Mouse (Mus musculus): ENCODE results near the gene A730071L15Rik.

The A730071L15Rik gene

DNA sequence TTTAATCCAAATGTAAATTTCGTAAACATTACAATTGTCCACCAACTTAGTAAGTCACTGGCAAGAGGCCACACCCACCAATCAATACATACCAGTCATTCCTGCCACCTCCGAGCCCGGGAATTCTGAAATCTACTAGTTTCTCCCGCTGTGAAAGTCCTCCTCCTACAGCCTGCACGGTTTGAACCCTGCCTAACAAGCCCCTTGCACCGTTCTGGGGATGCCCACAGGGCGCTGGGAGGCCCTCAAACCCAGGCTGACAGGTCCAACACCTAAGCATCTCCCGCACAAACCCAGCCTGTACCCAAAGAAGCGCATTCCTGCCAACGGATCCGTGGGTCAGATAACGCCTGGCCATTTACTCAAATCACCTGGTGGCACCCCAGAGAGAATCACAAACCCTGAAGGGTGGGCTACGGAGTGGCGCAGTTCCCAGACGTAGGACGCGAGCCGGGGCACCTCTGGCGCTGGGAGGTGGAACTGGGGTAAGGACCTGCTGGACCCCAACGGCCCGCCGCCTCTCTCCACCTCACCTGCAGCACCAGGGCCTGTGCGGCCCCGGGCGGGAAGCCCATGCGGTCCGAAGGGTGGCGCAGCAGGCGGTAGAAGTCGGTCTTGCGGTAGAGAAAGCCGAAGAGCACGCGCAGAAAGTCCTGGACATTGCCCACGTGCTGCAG lies at the start of gene A730071L15Rik:
Gene A730071L15Rik, plus strand, starts transcription at position 620 of the 677 bp plus-strand sequence.
- no peak for DNase-seq (ENCODE audit: low read depth, low spot score)

DNA sequence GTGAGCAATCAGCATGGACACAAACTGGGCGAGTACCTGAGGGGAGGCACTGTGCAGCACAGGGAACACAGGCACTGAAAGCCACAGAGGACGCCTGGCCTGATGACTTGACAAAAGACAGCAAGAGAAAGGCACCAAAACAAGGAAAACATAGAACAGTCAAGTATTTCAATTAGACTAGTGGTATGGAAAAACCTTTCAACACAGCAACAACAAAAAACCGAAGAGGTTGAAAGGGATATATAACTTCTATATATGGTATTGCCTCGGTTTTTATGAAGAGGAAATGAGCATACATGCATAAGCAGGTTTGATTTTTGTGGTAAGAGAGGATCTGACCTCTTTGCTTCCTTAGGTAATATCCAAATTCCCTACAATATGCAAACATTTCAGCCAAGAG lies 47.0 kb upstream of the A730071L15Rik start:
- no peak for DNase-seq (ENCODE audit: low read depth, low spot score)

DNA sequence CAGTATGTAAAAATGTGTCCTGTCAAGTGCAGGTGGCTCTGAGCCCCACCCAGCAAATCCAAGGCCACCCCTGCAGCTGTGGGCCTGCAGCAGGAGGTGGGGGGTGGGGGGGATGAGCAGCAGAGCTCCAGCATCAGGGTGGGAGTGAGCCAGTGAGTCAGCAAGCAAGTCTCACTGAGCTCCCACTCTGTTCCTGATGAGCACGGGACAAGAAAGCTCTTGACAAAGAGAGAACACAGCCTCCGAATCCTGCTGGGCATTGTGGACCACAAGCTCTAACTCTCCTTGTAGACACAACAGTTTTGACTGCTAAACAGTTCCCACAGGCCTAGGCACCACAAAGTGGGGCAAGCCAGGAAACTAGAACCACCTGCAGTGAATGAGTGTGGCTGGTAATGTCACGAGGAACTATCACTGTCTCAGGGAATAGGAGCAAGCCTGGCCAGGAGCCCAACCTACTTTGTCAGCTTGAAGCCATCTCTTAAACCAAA lies 45.6 kb upstream of the A730071L15Rik start:
- DNase-seq (ENCODE audit: low read depth, low spot score): no peak

DNA sequence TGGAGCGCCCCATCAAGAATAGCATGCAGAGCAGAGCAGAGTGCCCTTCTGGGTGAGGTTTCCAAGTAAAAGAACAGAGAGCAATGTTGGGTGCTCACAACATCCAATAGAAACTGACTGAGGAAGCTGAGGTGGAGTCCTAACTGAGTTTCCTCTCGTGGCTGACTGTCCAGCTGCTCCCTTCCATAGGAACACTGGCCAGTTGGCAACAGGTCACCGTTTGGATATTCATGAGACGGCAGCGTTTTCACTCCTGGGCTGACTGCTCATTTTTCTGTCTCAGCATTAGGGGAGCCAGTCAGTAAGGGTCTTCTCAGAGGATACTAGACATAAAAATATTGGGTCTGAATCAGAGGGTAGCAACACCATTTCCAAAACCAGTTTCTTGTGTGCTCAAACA lies 43.2 kb upstream of the A730071L15Rik start:
- DNase-seq (ENCODE audit: low read depth, low spot score): no peak

DNA sequence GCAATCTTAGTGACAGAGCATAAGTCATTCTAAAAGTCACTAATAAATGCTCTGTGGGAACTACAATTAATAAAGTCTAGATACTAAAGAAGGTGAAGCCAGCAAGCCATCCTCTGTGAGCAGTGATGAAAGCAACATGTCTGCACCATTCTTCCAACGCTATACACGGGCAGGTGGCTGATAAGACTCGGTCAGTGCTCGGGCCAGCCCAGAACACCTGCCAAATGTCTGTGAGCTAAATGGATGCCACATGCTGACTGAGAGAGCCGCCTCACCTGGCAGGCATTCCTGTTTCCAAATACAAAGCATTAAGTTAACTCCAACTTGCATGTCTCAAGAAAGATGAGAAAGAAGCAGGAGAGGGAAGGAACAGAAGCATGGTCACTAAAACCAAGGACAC lies 42.7 kb upstream of the A730071L15Rik start:
- no peak for DNase-seq (ENCODE audit: low read depth, low spot score)

DNA sequence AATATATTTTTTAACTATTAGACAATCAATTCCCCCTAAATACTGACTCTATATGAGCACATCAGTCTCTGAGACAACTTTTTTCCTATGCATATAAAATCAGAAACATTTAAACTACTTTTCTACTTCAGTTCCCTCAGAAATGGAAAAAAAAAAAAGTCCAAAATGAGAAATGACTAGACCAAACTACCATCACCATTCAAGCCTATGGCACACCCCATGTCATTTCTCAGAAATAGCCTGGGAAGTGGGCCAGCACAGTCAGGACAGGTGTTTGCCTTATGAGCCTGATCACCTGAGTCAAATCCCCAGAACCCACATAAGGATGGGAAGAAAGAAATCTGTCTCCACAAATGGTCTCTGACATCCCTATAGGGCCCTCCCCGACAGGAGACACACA lies 41.3 kb upstream of the A730071L15Rik start:
- no peak for DNase-seq (ENCODE audit: low read depth, low spot score)

DNA sequence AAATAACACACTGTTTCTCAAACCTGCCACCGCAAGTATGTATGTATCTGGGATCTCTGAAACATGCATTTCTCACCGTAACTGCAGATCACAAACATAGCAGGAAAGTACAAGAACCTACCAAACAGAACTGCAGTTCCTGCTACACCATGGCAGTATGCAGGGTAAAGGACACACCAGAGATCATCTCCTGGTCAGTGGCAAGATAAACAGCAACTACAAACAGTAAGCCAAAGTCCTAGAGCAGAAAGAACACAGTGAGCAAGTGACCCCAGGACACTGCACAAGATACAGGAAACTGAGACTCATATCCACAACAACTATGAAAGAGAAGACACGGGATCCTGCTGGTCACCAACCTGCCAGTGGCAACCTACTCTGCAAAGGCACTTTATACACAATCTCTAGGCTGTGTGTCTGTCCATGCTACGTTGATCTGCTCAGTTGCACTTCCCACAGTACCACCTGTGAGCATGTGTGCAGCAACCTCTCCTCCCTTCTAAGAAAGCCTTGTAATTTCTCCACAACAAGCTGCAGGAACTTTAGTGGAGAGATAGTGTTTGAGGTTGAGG lies 40.0 kb upstream of the A730071L15Rik start:
- no peak for DNase-seq (ENCODE audit: low read depth, low spot score)

DNA sequence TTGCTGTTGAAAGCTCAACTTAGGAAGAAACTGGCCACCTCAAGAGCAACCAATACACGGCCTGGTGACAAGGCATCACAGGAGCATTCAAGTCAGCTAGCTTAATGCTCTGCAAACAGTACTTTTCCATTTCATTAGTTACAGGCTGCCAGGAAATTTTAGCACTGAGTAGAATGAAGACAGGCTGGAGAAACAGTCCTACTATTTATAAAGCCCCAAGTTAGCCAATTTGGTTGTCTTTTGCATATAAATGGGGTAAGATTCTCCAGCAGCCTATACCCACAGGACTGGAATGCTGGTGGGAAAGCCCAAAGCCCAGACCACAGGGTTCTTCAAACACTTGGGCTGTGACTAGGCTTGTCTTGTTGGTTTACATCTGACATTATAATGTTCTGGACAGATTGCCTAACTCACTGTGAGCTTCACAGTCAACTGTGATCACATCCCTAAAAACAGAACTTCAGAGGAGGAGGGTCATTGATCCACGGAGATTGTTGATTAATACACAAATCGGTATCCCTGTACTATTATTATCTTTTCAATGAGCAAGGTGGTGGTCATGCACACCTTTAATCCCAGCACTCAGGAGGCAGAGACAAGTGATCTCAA lies 39.1 kb upstream of the A730071L15Rik start:
- DNase-seq (ENCODE audit: low read depth, low spot score): no peak

DNA sequence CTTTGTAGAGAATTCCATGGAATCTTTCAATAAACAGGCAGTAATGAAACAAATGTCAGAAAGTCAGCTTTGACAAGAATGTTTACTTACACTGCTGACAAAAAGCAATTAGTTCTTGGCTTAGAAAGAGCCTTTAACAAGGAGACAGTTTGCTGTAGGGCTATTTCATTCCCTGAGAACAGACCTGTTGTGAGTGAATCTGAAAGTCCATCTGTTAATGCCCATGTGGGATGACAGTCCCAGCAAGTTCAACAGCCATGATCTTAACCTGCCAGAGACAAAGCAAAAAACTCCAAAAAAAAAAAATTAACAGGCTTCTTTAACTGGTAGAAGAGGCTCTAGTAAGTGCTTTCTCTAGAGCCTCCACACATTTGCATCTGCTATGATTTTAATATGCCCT lies 38.3 kb upstream of the A730071L15Rik start:
- no peak for DNase-seq (ENCODE audit: low read depth, low spot score)

DNA sequence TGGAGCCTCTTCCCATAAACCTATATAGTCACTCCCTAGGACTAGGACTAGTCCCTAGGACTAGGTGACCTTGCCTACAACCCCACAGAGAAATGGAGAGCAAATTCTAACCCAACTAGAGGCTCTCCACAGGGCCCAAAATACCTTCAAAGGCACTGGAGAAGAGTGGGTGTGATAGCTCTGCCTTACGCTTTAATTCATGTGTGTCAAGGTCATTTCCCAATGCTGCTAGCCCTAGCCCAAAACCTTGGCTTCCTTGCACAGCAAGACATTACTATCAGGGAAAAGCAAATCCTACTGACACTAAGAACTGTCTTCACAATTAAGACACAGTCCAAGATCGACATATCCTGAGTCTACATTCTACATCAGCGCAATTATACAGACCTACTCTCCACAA lies 36.8 kb upstream of the A730071L15Rik start:
- no peak for DNase-seq (ENCODE audit: low read depth, low spot score)

DNA sequence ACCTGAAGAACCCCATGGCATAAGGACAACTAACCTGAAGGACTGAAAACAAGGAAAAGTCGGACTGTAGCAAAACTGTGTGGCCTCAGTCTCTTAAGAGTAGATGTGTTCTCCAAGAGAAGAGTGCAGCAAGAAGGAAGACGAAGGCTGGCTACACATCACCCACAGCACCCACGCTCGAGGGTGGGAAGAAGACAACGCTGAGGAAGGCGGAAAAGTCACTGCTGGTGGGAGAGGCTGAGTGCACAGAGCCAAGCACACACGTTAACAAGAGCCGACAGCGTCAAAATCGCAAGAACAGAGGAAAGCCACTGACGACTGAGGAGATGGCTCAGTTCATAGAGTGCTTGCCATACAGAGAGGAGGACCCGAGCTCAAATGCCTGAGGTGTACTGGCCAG lies 36.1 kb upstream of the A730071L15Rik start:
- DNase-seq (ENCODE audit: low read depth, low spot score): no peak

DNA sequence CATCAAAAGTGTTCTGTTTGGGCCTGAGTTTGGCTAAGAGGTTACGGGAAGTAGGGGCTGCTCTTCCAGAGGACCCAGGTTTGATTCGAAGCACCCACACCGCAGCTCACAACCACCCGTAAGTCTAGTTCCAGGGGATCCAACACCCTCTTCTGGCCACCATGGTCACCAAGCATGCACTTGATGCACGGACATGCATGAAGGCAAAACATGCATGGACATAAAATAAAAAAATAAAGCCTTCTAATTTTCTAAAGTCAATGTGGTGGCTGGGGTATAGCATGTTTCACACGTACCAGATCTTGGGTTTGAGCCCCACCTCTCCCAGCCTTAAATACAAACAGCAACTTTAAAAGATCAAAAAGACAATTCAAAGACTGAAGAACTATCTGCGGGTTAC lies 35.0 kb upstream of the A730071L15Rik start:
- no peak for DNase-seq (ENCODE audit: low read depth, low spot score)

DNA sequence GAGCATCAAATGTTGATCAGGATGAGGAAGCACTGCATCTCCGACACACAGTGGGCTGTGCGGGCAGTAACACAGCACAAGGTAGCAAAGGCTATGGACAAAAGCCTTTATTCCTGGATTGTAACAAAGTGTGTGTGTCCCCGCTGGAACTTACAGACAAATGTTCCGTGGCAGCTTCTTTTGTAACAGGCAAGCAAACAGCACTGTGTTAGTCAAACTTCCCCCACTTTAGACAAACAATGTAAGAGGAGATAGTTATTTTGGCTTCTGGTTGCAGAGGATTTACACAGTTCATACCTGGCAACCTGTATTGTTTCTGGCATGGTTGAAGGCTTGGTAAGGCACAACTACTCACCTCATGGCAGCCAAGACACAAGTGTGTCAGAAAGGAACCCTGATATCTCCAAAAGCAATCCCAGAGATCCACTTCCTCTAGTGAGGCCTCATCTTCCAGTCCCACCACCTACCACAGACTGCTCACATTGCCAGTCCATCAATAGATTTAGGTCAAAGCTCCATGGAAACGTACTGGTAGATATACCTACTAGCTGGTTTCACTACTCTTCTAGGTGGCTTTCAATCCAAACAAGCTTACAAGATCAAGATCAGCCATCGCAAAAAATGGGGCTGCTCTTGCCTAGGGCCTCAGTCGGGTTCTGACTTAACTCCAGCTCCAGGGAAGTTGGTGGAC lies 34.3 kb upstream of the A730071L15Rik start:
- no peak for DNase-seq (ENCODE audit: low read depth, low spot score)

DNA sequence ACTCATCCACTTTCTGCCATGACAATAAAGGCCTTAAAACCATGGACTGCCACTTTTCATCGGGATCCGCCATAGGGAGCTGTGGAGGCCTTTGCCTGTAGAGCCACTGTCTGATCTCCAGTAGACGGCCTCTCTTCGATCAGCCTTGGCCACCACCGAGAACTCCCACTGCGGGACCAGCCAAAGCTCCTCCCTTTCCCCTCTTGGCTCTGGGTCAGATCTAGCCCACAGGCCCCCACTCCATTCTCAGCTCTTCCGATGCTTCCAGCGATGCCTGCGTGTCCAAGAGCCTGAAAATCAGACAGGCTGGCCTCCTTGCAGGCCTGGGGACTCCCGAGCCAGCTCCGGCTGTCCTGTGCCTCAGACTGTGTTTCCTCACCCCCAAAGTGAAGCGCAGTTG lies 33.5 kb upstream of the A730071L15Rik start:
- no peak for DNase-seq (ENCODE audit: low read depth, low spot score)

DNA sequence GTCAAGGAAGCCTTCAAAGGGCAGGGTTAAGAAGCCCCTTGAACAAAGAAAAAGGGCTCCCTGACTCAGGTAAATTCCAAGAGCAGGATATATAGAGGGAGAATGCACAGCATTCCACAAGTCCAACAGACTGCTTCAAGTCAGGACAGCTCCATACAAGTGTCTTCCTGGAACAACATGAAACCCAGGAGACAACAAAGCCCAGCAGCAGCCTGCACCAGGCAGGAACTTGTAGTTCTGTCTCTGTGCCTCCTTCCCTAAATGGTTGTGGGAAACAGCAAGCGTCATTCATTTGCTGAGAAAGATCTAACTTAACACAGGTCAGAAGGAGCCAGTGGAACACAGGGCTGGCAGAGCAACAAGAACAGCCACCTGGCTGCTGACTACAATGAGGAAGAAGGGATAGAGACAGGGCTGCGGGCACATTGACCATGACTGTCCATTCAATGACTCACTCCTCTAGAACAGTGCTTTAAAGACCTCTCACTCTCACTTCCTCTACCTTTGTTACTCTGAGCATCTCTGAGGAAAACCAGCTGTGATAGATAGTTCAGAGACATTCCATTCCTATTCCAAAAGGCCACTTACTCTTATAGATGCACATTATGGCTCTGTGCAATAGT lies 30.7 kb upstream of the A730071L15Rik start:
- no peak for DNase-seq (ENCODE audit: low read depth, low spot score)

DNA sequence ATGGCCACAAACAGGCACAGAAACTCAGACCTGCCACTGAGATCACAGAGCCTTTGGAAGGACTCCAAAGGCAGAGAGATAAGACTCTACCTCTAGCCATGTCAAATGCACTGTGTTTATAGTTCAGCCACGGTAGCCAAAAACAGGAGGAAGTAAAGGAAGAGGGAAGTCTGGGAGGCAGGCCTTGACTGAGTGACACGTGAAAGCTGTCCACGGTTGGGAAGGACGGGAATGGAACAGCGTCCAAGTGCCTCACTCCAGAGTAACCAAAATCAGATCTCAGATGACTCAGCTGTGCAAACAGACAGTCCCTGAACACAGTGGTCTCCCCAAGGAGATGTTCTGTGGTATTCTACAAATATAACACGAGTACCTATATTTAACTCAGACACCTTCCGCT lies 25.1 kb upstream of the A730071L15Rik start:
- DNase-seq (ENCODE audit: low read depth, low spot score): no peak

DNA sequence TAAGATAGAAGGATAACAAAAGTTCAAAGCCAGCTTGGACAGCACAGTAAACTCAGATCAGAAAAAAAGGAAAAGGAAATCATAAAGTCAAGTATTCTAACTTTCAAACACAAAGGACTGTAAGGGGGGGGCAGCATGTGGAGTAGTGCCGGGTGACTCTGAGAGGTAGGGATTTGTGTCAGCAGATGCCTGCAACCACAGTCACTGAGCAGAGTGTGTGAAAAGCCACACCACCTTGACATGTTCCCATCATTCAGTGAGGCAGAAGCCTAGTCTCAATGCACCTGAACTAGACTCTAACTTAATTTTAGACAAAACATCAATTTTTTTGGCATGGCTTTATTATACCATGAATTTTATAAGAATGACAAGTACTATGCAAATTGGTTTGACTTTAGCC lies 24.3 kb upstream of the A730071L15Rik start:
- no peak for DNase-seq (ENCODE audit: low read depth, low spot score)

DNA sequence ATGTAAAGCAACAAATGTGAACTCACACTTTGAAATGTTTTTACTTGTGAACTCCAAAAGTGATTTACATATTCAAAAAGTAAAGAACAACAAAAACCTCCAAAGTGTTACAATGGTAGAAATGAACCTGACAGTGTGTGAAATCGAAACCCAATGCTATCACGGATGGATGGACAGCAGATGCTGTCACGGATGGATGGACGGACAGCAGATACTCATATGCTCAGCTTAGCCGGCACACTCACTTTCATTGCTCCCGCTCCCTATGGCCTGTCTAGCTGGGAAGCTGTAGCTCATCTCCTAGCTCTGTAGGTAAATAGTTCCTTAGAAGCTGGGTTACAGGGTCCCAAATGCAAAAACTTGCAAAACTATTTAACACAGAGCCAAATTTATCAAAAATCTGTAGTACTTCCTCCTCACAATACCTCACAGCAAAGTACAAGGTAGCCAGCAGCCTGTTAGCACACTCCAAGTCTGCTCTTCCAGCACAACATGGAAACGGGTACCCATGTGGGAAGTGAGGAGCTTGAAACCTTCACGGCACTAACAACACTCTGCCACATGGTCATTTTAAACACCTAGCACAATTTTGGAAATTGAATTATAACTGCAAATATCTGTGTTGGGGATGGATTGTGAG lies 21.9 kb upstream of the A730071L15Rik start:
- no peak for DNase-seq (ENCODE audit: low read depth, low spot score)

DNA sequence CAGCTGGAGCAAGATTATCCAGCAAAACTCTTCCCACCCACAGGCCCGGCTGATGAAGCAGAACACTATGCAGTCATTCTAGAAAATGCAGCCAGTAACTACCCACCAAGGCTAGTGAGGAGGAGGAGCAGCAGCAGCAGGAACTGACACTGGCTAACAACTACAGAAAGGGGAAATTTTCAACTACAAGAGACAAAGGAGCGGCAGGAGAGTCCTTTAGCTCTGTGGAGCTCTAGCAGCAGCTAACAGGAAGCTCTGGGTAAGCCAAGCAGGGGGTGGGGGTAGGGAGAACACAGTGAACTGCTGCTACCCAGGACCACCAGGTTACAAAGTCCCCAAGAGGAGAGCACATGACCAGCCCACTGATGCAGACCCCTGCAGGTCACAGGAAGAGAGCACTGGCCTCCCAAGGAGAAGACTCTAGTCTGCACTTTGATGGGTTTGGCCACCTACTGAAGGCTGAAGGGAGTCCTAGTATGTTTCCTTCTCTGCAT lies 21.1 kb upstream of the A730071L15Rik start:
- no peak for DNase-seq (ENCODE audit: low read depth, low spot score)

DNA sequence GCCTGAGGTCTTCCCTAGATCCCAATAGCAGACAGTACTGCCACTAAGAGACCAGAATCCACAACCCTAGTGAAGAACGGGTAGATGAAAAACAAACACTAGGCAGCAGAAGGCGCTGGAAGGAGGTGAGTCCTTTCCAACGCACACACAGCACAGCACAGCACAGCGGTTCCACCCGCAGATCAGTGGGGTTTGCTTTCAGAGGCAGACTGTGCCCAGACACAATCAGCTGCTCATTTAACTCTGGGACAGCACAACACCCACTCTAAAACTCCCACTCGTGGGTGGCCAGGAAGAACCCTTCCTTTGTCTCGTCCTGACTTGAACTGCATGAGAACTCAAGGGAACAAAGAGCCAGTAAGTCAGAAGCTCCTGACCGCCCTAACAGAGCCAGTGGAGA lies 20.6 kb upstream of the A730071L15Rik start:
- DNase-seq (ENCODE audit: low read depth, low spot score): no peak

DNA sequence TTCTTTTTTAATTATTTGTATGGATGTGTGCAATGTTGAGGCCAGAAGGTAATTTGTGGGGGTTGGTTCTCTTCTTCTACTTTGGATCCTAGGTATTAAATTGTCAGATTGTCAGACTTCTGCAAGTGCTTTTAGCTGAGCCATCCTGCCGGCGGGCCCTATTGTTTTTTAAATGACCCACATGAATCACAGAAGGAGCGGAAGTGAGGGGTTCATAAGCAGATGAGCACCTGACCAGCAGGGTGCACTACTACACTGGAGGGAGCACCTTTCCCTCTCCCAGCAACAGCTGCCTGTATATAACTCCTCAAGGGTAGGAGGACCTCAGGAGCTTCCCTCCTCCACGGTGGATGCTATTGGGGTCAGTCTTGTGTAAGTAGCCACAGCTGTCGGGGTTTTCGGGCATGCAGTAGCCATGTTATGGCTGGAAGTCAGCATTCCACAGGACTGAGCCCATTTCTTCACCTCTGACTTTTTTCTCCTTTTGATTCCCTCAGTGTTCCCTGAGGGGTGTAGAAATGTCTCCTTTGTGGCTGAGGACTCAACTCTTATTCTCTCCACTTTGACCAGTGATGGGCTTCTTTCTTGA lies 18.9 kb upstream of the A730071L15Rik start:
- DNase-seq (ENCODE audit: low read depth, low spot score): no peak
